11 mouse cellular contexts compared by ENCODE assay signal in genomic region chr9:4311162-4311561, GRCm38 (mm10). TPM values are rescaled to one million over a fixed set of nuclear protein-coding genes. Genes with fewer than 3 reads are reported as not detected.
DNase-seq lines count a peak whose midpoint lies in the region; ATAC-seq lines count a peak whose summit lies in the region.
"Had no signal": no experiment of that assay in that cellular context is flagged by ENCODE, and none has a peak within 500 bp of the region (broad histone marks: within the 10 kb centered on the region; RNA-seq: fewer than 3 reads in every experiment).

No protein-coding gene starts in this region.

- WGBS in hindbrain, embryonic 10.5 days: 84% methylated on average over 3 of the region's 3 CpGs
- 85% methylated on average over 3 of the region's 3 CpGs for whole genome bisulfite sequencing in hindbrain, embryonic 11.5 days
- WGBS in liver, embryonic 11.5 days: 72% methylated on average over 3 of the region's 3 CpGs

- no peak overlapping the region for H3K4me2 ChIP-seq in hindbrain, embryonic 11.5 days (replicated peaks; ENCODE audit: low read depth, low read length)
- peak overlapping the region; percentile 81 for H3K4me2 ChIP-seq in liver, embryonic 11.5 days

- no peaks in the 10 kb centered on the region for H3K27me3 ChIP-seq in hindbrain, embryonic 10.5 days (ENCODE audit: insufficient read depth, poor library complexity, severe bottlenecking)
- H3K27me3 ChIP-seq in hindbrain, embryonic 11.5 days (ENCODE audit: control insufficient read depth, insufficient read depth, low read length): no peaks in the 10 kb centered on the region
- no peaks in the 10 kb centered on the region for H3K27me3 ChIP-seq in liver, embryonic 11.5 days (replicated peaks; ENCODE audit: control insufficient read depth, insufficient read depth, low read length)
- H3K27me3 ChIP-seq: embryonic facial prominence, embryonic 12.5 days had no signal

- ATAC-seq in hindbrain, embryonic 11.5 days (ENCODE audit: low FRiP score): no peak
- no peak for ATAC-seq in liver, embryonic 11.5 days (replicated peaks; ENCODE audit: low FRiP score)

- no peak overlapping the region for H3K27ac ChIP-seq in hindbrain, embryonic 10.5 days
- H3K27ac ChIP-seq in hindbrain, embryonic 11.5 days (ENCODE audit: low read depth, low read length): no peak overlapping the region
- no peak overlapping the region for H3K27ac ChIP-seq in liver, embryonic 11.5 days (ENCODE audit: low read depth, low read length)
- H3K27ac ChIP-seq: embryonic facial prominence, embryonic 12.5 days had no signal

- H3K4me1 ChIP-seq in hindbrain, embryonic 10.5 days (replicated peaks): peaks cover 21% of the 10 kb centered on the region
- no peaks in the 10 kb centered on the region for H3K4me1 ChIP-seq in hindbrain, embryonic 11.5 days (replicated peaks; ENCODE audit: control insufficient read depth, insufficient read depth, low read length)
- H3K4me1 ChIP-seq in liver, embryonic 11.5 days (replicated peaks; ENCODE audit: control insufficient read depth, insufficient read depth, low read length): peaks cover 5% of the 10 kb centered on the region; the same call in 1 of the 2 replicates

- DNase-seq in hindbrain, embryonic 10.5 days (ENCODE audit: low spot score): no peak
- DNase-seq in hindbrain, embryonic 11.5 days (ENCODE audit: low spot score): no peak
- DNase-seq in 3T3-L1 (ENCODE audit: low read depth, low spot score) (peak; percentile 40), NIH3T3 (ENCODE audit: low read depth) (peak; percentile 15)
- no peak for DNase-seq in liver, embryonic 11.5 days (ENCODE audit: low spot score)
- no peak for DNase-seq in right cerebral cortex, postnatal 36 days (ENCODE audit: low spot score in 2 of 2)
- no peak for DNase-seq in testis, postnatal 10 days (ENCODE audit: low spot score)
- DNase-seq in lung, adult 18-20 months: no peak
- DNase-seq: heart, postnatal 36 days; lung, adult 2 months had no signal

- H3K9ac ChIP-seq in hindbrain, embryonic 11.5 days (ENCODE audit: low read depth, low read length): no peak overlapping the region
- H3K9ac ChIP-seq in liver, embryonic 11.5 days (ENCODE audit: low read depth, low read length): no peak overlapping the region

- 0 out of 2 replicates have a peak, but pooled peaks cover 2% of the 10 kb centered on the region for H3K36me3 ChIP-seq in hindbrain, embryonic 10.5 days
- H3K36me3 ChIP-seq in hindbrain, embryonic 11.5 days (ENCODE audit: control insufficient read depth, insufficient read depth, low read length): no peaks in the 10 kb centered on the region
- H3K36me3 ChIP-seq in liver, embryonic 11.5 days (ENCODE audit: control insufficient read depth, insufficient read depth, low read length): no peaks in the 10 kb centered on the region
- H3K36me3 ChIP-seq: embryonic facial prominence, embryonic 12.5 days had no signal

- H3K9me3 ChIP-seq in hindbrain, embryonic 10.5 days: no peaks in the 10 kb centered on the region
- H3K9me3 ChIP-seq in hindbrain, embryonic 11.5 days (ENCODE audit: control insufficient read depth, low read length): no peaks in the 10 kb centered on the region
- no peaks in the 10 kb centered on the region for H3K9me3 ChIP-seq in liver, embryonic 11.5 days (ENCODE audit: control insufficient read depth, low read length)
- H3K9me3 ChIP-seq: embryonic facial prominence, embryonic 12.5 days had no signal

- 0 out of 2 replicates have a peak overlapping the region, but pooled peaks have one; percentile 75 for H3K4me3 ChIP-seq in hindbrain, embryonic 10.5 days
- H3K4me3 ChIP-seq in hindbrain, embryonic 11.5 days (ENCODE audit: low read depth, low read length): no peak overlapping the region
- no peak overlapping the region for H3K4me3 ChIP-seq in liver, embryonic 11.5 days (ENCODE audit: low read depth, low read length)

RNA-seq across cellular contexts. Expression of gene Kbtbd3, which starts 1.5 kb away (rescaled TPM):
- 6.2 and 6.3 TPM in 2 replicates for polyA plus RNA-seq in hindbrain, embryonic 10.5 days (2016; fragmentation: Nextera tagmentation; extraction: Ambion mirVana)
- polyA plus RNA-seq in hindbrain, embryonic 11.5 days (2014; fragmentation: Nextera tagmentation; extraction: Ambion mirVana): 8.1 and 9.2 TPM in 2 replicates
- polyA plus RNA-seq in liver, embryonic 11.5 days (2014; fragmentation: Nextera tagmentation; extraction: Ambion mirVana): 3.9 and 4.4 TPM in 2 replicates

RNA-seq across cellular contexts. Expression of gene Aasdhppt, which starts 1.9 kb away (rescaled TPM):
- polyA plus RNA-seq in hindbrain, embryonic 10.5 days (2016; fragmentation: Nextera tagmentation; extraction: Ambion mirVana): 25.0 and 29.1 TPM in 2 replicates
- polyA plus RNA-seq in hindbrain, embryonic 11.5 days (2014; fragmentation: Nextera tagmentation; extraction: Ambion mirVana): 35.8 and 37.6 TPM in 2 replicates
- 39.0 and 41.7 TPM in 2 replicates for polyA plus RNA-seq in liver, embryonic 11.5 days (2014; fragmentation: Nextera tagmentation; extraction: Ambion mirVana)

Comparison
In these comparisons a context has a peak if more than half of its experiments do, and no peak if none do; other contexts are left out.
1. DNase-seq: peak in 3T3-L1 (single experiment) and NIH3T3 (single experiment); none in hindbrain, embryonic 10.5 days (single experiment), hindbrain, embryonic 11.5 days (single experiment), liver, embryonic 11.5 days (single experiment), right cerebral cortex, postnatal 36 days (0 of 2), testis, postnatal 10 days (single experiment) and lung, adult 18-20 months (0 of 2).